8 mouse cellular contexts compared by ENCODE assay signal in the genomic region with DNA sequence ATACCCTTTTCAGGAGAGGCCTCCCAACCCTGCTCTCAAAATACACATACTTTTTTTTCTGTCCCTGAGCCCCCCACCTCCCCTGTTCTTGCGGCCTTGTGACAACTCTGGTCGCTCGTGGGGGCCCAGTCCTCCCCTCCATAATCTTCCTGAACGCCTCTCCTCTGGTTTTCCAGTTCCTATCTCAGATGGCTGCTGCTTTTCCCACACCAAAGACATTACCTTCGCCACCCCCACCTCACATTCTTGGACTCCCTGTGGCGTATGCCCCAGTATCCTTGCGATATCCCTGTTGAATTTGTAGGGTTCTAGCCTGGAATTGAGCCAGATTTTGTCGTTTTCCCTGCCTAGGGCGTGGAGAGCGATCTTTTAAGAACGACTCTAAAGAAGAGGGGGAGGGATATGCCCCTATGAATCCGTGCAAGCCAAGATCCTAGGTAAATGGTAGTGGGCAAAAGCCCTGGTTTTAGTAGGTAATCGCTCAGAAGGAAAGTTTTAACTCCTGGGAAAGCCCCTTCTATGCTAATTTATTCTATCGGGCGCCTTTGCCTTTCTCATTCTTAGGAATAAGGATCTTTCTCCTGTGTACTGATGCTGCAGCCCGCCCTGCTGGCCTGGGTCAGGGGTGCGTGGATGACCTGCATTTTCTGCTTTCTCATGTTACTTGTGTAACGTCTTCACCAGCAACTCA. TPM values are rescaled to one million over a fixed set of nuclear protein-coding genes. Genes with fewer than 3 reads are reported as not detected.
A peak's percentile ranks its signal among the peaks of the same experiment; 100 is the strongest.
DNase-seq lines count a peak whose midpoint lies in the region; ATAC-seq and TF ChIP-seq lines count a peak whose summit lies in the region.

No protein-coding gene starts in this region.

- H3K9ac ChIP-seq in forebrain, postnatal 0 days: peak overlapping the region; percentile 97
- peak overlapping the region; percentile 99 for H3K9ac ChIP-seq in hindbrain, embryonic 16.5 days (ENCODE audit: low read depth, low read length)
- peak overlapping the region; percentile 99 for H3K9ac ChIP-seq in midbrain, embryonic 13.5 days (replicated peaks)
- peak overlapping the region; percentile 99 for H3K9ac ChIP-seq in stomach, embryonic 14.5 days (replicated peaks; ENCODE audit: low read depth, low read length)

- no peak for TF ChIP-seq CTCF in cerebellum, adult 2 months (IDR thresholded peaks at IDR 0.05; ENCODE audit: borderline replicate concordance, insufficient read depth, low read depth, low read length)
- TF ChIP-seq CTCF in forebrain, postnatal 0 days (IDR thresholded peaks at IDR 0.05; ENCODE audit: low read depth): no peak

- 1% methylated on average over 18 of the region's 18 CpGs for WGBS in cerebellum, adult 2 months
- under 1% methylated on average over 18 of the region's 18 CpGs for WGBS in forebrain, postnatal 0 days
- 0% methylated on average over 18 of the region's 18 CpGs for WGBS in hindbrain, embryonic 16.5 days
- under 1% methylated on average over 18 of the region's 18 CpGs for WGBS in limb, embryonic 10.5 days
- under 1% methylated on average over 18 of the region's 18 CpGs for WGBS in midbrain, embryonic 13.5 days
- under 1% methylated on average over 18 of the region's 18 CpGs for WGBS in stomach, embryonic 14.5 days

- H3K4me1 ChIP-seq in cerebellum, adult 2 months (ENCODE audit: control insufficient read depth, insufficient read depth, low read length): peaks cover 6% of the 10 kb centered on the region; the same call in 1 of the 2 replicates
- peaks cover 21% of the 10 kb centered on the region for H3K4me1 ChIP-seq in forebrain, postnatal 0 days (ENCODE audit: insufficient read depth)
- peaks cover 35% of the 10 kb centered on the region for H3K4me1 ChIP-seq in hindbrain, embryonic 16.5 days (ENCODE audit: control insufficient read depth, insufficient read depth, low read depth, low read length)
- H3K4me1 ChIP-seq in limb, embryonic 10.5 days: peaks cover 44% of the 10 kb centered on the region
- peaks cover 68% of the 10 kb centered on the region for H3K4me1 ChIP-seq in midbrain, embryonic 13.5 days (replicated peaks)
- peaks cover 25% of the 10 kb centered on the region for H3K4me1 ChIP-seq in stomach, embryonic 14.5 days (ENCODE audit: control insufficient read depth, insufficient read depth, low read length)

- H3K36me3 ChIP-seq in forebrain, postnatal 0 days (ENCODE audit: insufficient read depth): no peaks in the 10 kb centered on the region
- no peaks in the 10 kb centered on the region for H3K36me3 ChIP-seq in hindbrain, embryonic 16.5 days (ENCODE audit: control insufficient read depth, insufficient read depth, low read length)
- H3K36me3 ChIP-seq in limb, embryonic 10.5 days: peaks cover 4% of the 10 kb centered on the region; the same call in 1 of the 2 replicates
- H3K36me3 ChIP-seq in midbrain, embryonic 13.5 days: no peaks in the 10 kb centered on the region
- H3K36me3 ChIP-seq in stomach, embryonic 14.5 days (ENCODE audit: control insufficient read depth, insufficient read depth, low read length): no peaks in the 10 kb centered on the region

- TF ChIP-seq POLR2A in cerebellum, adult 2 months (IDR thresholded peaks at IDR 0.05; ENCODE audit: borderline replicate concordance, insufficient read depth, low read length): no peak

- H3K27me3 ChIP-seq in cerebellum, adult 2 months (ENCODE audit: control insufficient read depth, insufficient read depth, low read length): no peaks in the 10 kb centered on the region
- H3K27me3 ChIP-seq in forebrain, postnatal 0 days (ENCODE audit: insufficient read depth, low read length): no peaks in the 10 kb centered on the region
- H3K27me3 ChIP-seq in hindbrain, embryonic 16.5 days (replicated peaks; ENCODE audit: control insufficient read depth, insufficient read depth, low read length): no peaks in the 10 kb centered on the region
- H3K27me3 ChIP-seq in limb, embryonic 10.5 days (ENCODE audit: low read depth, poor library complexity, severe bottlenecking): no peaks in the 10 kb centered on the region
- H3K27me3 ChIP-seq in midbrain, embryonic 13.5 days: no peaks in the 10 kb centered on the region
- H3K27me3 ChIP-seq in stomach, embryonic 14.5 days (ENCODE audit: control insufficient read depth, insufficient read depth, low read length): no peaks in the 10 kb centered on the region

- H3K4me3 ChIP-seq in cerebellum, adult 2 months (replicated peaks; ENCODE audit: insufficient read depth, low read depth, low read length): peak overlapping the region; percentile 86
- H3K4me3 ChIP-seq in forebrain, postnatal 0 days (ENCODE audit: low read depth, low read length): peak overlapping the region; percentile 64
- peak overlapping the region; percentile 89 for H3K4me3 ChIP-seq in hindbrain, embryonic 16.5 days (ENCODE audit: low read length)
- peak overlapping the region; percentile 94 for H3K4me3 ChIP-seq in limb, embryonic 10.5 days
- H3K4me3 ChIP-seq in midbrain, embryonic 13.5 days (replicated peaks): peak overlapping the region; percentile 96
- peak overlapping the region; percentile 80 for H3K4me3 ChIP-seq in stomach, embryonic 14.5 days (ENCODE audit: low read depth, low read length)

- peak overlapping the region; percentile 96 for H3K4me2 ChIP-seq in forebrain, postnatal 0 days (ENCODE audit: low read depth)
- peak overlapping the region; percentile 72 for H3K4me2 ChIP-seq in hindbrain, embryonic 16.5 days (ENCODE audit: low read length)
- peak overlapping the region; percentile 93 for H3K4me2 ChIP-seq in midbrain, embryonic 13.5 days (replicated peaks)
- H3K4me2 ChIP-seq in stomach, embryonic 14.5 days (replicated peaks; ENCODE audit: low read depth, low read length): peak overlapping the region; percentile 87

- ATAC-seq in forebrain, postnatal 0 days: no peak
- no peak for ATAC-seq in hindbrain, embryonic 16.5 days
- ATAC-seq in midbrain, embryonic 13.5 days: no peak
- ATAC-seq in stomach, embryonic 14.5 days (ENCODE audit: insufficient number of reproducible peaks, insufficient read depth, low FRiP score, low read depth): no peak

- H3K9me3 ChIP-seq in forebrain, postnatal 0 days (ENCODE audit: low read length): no peaks in the 10 kb centered on the region
- H3K9me3 ChIP-seq in hindbrain, embryonic 16.5 days (ENCODE audit: control insufficient read depth, low read length): no peaks in the 10 kb centered on the region
- no peaks in the 10 kb centered on the region for H3K9me3 ChIP-seq in limb, embryonic 10.5 days (replicated peaks)
- H3K9me3 ChIP-seq in midbrain, embryonic 13.5 days: no peaks in the 10 kb centered on the region
- no peaks in the 10 kb centered on the region for H3K9me3 ChIP-seq in stomach, embryonic 14.5 days (ENCODE audit: control insufficient read depth, low read depth, low read length)

- peak overlapping the region; percentile 88 for H3K27ac ChIP-seq in cerebellum, adult 2 months (ENCODE audit: insufficient read depth, low read length)
- H3K27ac ChIP-seq in forebrain, postnatal 0 days (ENCODE audit: low read depth, low read length): peak overlapping the region; percentile 100
- peak overlapping the region; percentile 100 for H3K27ac ChIP-seq in hindbrain, embryonic 16.5 days (ENCODE audit: low read depth, low read length)
- H3K27ac ChIP-seq in limb, embryonic 10.5 days: peak overlapping the region; percentile 99
- H3K27ac ChIP-seq in midbrain, embryonic 13.5 days: peak overlapping the region; percentile 100
- peak overlapping the region; percentile 100 for H3K27ac ChIP-seq in stomach, embryonic 14.5 days (ENCODE audit: low read length)

- DNase-seq in kidney, adult 18-20 months: peak; percentile 39
- DNase-seq in kidney, adult 11 months: no peak
- DNase-seq in cerebellum, adult 2 months: peak; percentile 52 to 56
- peak; percentile 48 for DNase-seq in forebrain, postnatal 0 days
- DNase-seq in limb, embryonic 10.5 days (ENCODE audit: low spot score): peak; percentile 64

RNA-seq across cellular contexts. Expression of gene Setd5, which starts 1.0 kb away (rescaled TPM):
- 58.9 and 64.2 TPM in 2 replicates for polyA plus RNA-seq in cerebellum, adult 2 months (2012; rRNA removed)
- 75.8 and 103 TPM in 2 replicates for total RNA-seq in forebrain, postnatal 0 days (2014; rRNA removed)
- 30.8 and 48.6 TPM in 2 replicates for polyA plus RNA-seq in forebrain, postnatal 0 days (2015; fragmentation: Nextera tagmentation; extraction: Ambion mirVana)
- polyA plus RNA-seq in hindbrain, embryonic 16.5 days (2015; fragmentation: Nextera tagmentation; extraction: Ambion mirVana): 45.4 and 48.3 TPM in 2 replicates
- 86.2 and 92.0 TPM in 2 replicates for polyA plus RNA-seq in limb, embryonic 10.5 days (2016; fragmentation: Nextera tagmentation; extraction: Ambion mirVana)
- polyA plus RNA-seq in midbrain, embryonic 13.5 days (2015; fragmentation: Nextera tagmentation; extraction: Ambion mirVana): 56.6 and 58.5 TPM in 2 replicates
- 114 and 123 TPM in 2 replicates for polyA plus RNA-seq in stomach, embryonic 14.5 days (2014; fragmentation: Nextera tagmentation; extraction: Ambion mirVana)

RNA-seq across cellular contexts. Expression of gene Thumpd3, which starts 32.2 kb away (rescaled TPM):
- 20.8 and 21.8 TPM in 2 replicates for polyA plus RNA-seq in cerebellum, adult 2 months (2012; rRNA removed)
- total RNA-seq in forebrain, postnatal 0 days (2014; rRNA removed): 50.2 and 64.7 TPM in 2 replicates
- polyA plus RNA-seq in forebrain, postnatal 0 days (2015; fragmentation: Nextera tagmentation; extraction: Ambion mirVana): 47.7 and 48.7 TPM in 2 replicates
- 48.7 and 52.0 TPM in 2 replicates for polyA plus RNA-seq in hindbrain, embryonic 16.5 days (2015; fragmentation: Nextera tagmentation; extraction: Ambion mirVana)
- polyA plus RNA-seq in limb, embryonic 10.5 days (2016; fragmentation: Nextera tagmentation; extraction: Ambion mirVana): 59.5 and 66.5 TPM in 2 replicates
- 57.0 and 59.0 TPM in 2 replicates for polyA plus RNA-seq in midbrain, embryonic 13.5 days (2015; fragmentation: Nextera tagmentation; extraction: Ambion mirVana)
- polyA plus RNA-seq in stomach, embryonic 14.5 days (2014; fragmentation: Nextera tagmentation; extraction: Ambion mirVana): 42.6 and 47.0 TPM in 2 replicates
